Mouse (Mus musculus) megakaryocyte, embryonic 14.5 days (primary cell): Measurements from ENCODE around the gene Mob1a. TPM values are rescaled to one million over a fixed set of nuclear protein-coding genes. Genes with fewer than 3 reads are reported as not detected.

Experiments used
- H3K27me3 ChIP-seq: replicated peaks from 2 replicates; pipeline ENCODE3; 2012; ENCODE audit warnings: inconsistent platforms
- H3K36me3 ChIP-seq: replicated peaks from 2 replicates; pipeline ENCODE3; 2012; ENCODE audit warnings: low read length, inconsistent platforms, mixed read lengths
- H3K4me1 ChIP-seq: 2 replicates; pipeline ENCODE4 v1.6.1; 2012; ENCODE audit warnings: inconsistent platforms
- H3K4me3 ChIP-seq: replicated peaks from 2 replicates; pipeline ENCODE3; 2012; ENCODE audit warnings: moderate library complexity, mild to moderate bottlenecking, inconsistent platforms
- H3K9me3 ChIP-seq: 2 replicates; pipeline ENCODE4 v1.6.1; 2012; ENCODE audit warnings: inconsistent platforms
- FLI1 ChIP-seq: IDR thresholded peaks from 2 replicates; pipeline ENCODE4 v1.6.1; 2012; ENCODE audit warnings: low read length, inconsistent platforms, mixed read lengths
- GATA1 ChIP-seq: IDR thresholded peaks from 3 replicates; pipeline ENCODE4 v1.6.1; 2012; ENCODE audit warnings: mixed read lengths, low read length, inconsistent platforms, borderline replicate concordance
- polyA plus RNA-seq: library from polyadenylated mRNA; stranded (reverse); fragments of >175 nt; gene quantifications from 2 replicates; pipeline ENCODE4 v1.2.3, GENCODE M21; 2012; ENCODE audit warnings: low replicate concordance; ENCODE audit not compliant: insufficient read depth

Gene Mob1a
- polyA plus RNA-seq, result 20.8 and 26.9 TPM in 2 replicates

- TF ChIP-seq FLI1 (no peak), GATA1 (no peak)
- peak within 1 kb of the TSS; percentile 97 for H3K4me3 ChIP-seq
- H3K36me3 ChIP-seq, result peaks cover 30% of the 10 kb centered on the region
- no peaks in the 10 kb centered on the region for H3K9me3 ChIP-seq
- no peaks in the 10 kb centered on the region for H3K27me3 ChIP-seq
- peaks cover 51% of the 10 kb centered on the region for H3K4me1 ChIP-seq
These were observed at the start of gene Mob1a, which contains the start of gene Mthfd2 for GRCm38 (mm10) chr6:83325525-83326393. Gene Mob1a, plus strand, starts transcription at chr6:83326016. Gene Mthfd2, minus strand, starts transcription at chr6:83325908.

GRCm38 (mm10) chr6:83277151-83277550, 48.7 kb upstream of the Mob1a start:
- TF ChIP-seq FLI1, result no peak
- TF ChIP-seq GATA1, result no peak
- Histone ChIP-seq H3K4me1 (peaks cover 36% of the 10 kb centered on the region), H3K4me3 (no peak overlapping the region), H3K27me3 (peaks cover 80% of the 10 kb centered on the region), H3K9me3 (peaks cover 26% of the 10 kb centered on the region), H3K36me3 (no peaks in the 10 kb centered on the region)

DNA sequence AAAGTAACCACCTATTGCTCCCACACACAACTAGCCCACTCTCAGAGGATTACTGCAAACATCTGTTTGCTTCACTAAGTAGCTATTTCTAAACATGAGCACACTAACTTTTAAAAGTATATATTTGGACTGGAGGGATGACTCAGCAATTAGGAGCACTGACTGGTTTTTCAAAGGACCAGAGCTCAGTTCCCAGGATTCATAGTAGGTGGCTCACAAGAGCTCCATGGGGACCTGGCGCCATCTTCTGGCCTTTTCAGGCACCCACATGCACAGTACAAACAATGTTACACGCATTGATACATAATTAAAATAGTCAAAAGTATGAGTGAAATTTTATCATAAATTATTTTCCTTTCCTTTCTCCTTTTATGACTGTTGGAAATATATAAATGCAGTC, 46.9 kb upstream of the Mob1a start:
- no peak for TF ChIP-seq GATA1
- no peak for TF ChIP-seq FLI1
- Histone ChIP-seq H3K36me3 (no peaks in the 10 kb centered on the region), H3K27me3 (peaks cover 75% of the 10 kb centered on the region), H3K9me3 (peaks cover 23% of the 10 kb centered on the region), H3K4me1 (peaks cover 23% of the 10 kb centered on the region), H3K4me3 (no peak overlapping the region)

DNA sequence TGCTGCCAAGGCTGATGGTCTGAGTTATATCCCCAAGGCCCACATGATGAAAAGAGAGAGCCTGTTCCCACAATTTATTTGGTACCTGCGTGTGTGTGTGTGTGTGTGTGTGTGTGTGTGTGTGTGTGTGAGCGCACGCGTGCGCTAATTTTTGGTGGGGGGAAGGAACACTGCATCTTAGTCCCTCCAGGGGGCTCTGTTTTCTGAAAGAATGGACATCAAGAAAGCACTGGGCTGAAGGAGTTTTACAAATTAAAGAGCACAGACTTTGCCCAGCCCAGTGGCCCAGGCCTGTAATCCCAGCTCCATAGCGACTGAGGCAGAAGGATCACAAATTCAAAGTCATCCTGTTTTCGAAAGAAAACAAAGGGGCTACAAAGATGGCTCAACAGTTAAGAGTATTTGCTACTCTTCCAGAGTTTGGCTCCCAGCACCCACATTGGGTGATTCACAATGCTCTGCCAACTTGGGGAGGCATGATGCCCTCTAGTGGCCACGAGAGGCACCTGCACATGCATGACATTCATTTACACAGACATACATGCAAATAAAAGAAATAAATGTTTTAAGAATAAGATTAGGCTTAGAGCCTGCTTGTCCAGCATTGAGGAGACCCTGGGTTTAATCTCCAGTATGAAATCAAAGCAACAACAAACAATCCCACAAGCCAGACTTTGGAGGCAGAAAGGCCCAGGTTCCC, 45.4 kb upstream of the Mob1a start:
- Histone ChIP-seq H3K9me3 (peaks cover 20% of the 10 kb centered on the region), H3K4me1 (peaks cover 16% of the 10 kb centered on the region), H3K36me3 (no peaks in the 10 kb centered on the region), H3K4me3 (no peak overlapping the region), H3K27me3 (peaks cover 72% of the 10 kb centered on the region)
- TF ChIP-seq FLI1, result no peak
- TF ChIP-seq GATA1, result no peak

- Histone ChIP-seq H3K4me1 (peaks cover 12% of the 10 kb centered on the region), H3K27me3 (peaks cover 51% of the 10 kb centered on the region), H3K4me3 (no peak overlapping the region), H3K36me3 (peaks cover 27% of the 10 kb centered on the region), H3K9me3 (no peaks in the 10 kb centered on the region)
- no peak for TF ChIP-seq FLI1
- TF ChIP-seq GATA1, result no peak
These were observed 25.2 kb upstream of the Mob1a start for GRCm38 (mm10) chr6:83300447-83301229.

DNA sequence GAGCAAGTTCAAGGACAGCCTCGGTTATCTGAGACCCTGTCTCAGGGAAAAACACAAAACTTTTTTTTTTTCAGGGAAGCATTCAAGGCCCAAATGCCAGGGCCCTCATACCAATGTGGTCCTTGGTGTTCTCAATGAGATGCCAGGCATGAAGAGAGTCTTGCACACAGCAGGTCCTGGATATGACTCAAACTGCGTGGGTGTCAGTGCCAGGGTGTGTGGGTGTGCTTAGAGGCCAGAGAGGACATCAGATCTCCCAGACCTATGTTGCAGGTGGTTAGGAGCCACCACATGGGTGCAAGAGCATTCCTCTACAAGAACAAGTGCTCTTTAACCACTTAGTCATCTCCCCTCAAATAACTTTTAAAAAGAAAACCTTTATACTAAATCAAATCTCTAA, 24.5 kb upstream of the Mob1a start:
- H3K4me3 ChIP-seq, result no peak overlapping the region
- H3K27me3 ChIP-seq, result peaks cover 46% of the 10 kb centered on the region
- TF ChIP-seq GATA1 (no peak), FLI1 (no peak)
- no peaks in the 10 kb centered on the region for H3K9me3 ChIP-seq
- peaks cover 12% of the 10 kb centered on the region for H3K4me1 ChIP-seq
- H3K36me3 ChIP-seq, result peaks cover 34% of the 10 kb centered on the region

DNA sequence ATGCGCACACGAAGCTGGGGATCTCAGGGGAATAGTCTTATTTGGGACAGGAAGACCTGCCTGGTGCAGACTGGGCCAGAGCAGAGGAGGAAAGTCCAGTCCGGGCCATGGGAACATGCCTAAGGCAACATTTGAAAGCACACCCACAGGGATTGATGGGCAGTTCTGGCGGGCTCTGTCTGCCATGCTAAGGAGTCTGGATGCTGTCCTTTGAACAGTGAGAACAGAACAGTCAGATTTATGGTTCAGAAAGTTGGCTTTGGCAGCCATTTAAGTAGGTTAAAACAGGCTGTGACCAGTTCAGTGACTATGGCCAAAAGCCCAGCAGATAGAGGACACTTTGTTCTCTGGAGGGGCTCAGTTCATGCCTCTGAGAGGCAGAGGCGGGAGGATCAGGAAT, 23.6 kb upstream of the Mob1a start:
- TF ChIP-seq GATA1 (no peak), FLI1 (no peak)
- peaks cover 36% of the 10 kb centered on the region for H3K27me3 ChIP-seq
- peaks cover 12% of the 10 kb centered on the region for H3K4me1 ChIP-seq
- H3K9me3 ChIP-seq, result no peaks in the 10 kb centered on the region
- H3K4me3 ChIP-seq, result no peak overlapping the region
- H3K36me3 ChIP-seq, result peaks cover 43% of the 10 kb centered on the region

- H3K4me3 ChIP-seq, result no peak overlapping the region
- no peaks in the 10 kb centered on the region for H3K9me3 ChIP-seq
- TF ChIP-seq FLI1, result no peak
- no peak for TF ChIP-seq GATA1
- peaks cover 21% of the 10 kb centered on the region for H3K4me1 ChIP-seq
- H3K36me3 ChIP-seq, result peaks cover 93% of the 10 kb centered on the region
- H3K27me3 ChIP-seq, result no peaks in the 10 kb centered on the region
These were observed 16.8 kb upstream of the Mob1a start for GRCm38 (mm10) chr6:83309017-83309416.

GRCm38 (mm10) chr6:83311206-83311605, 14.6 kb upstream of the Mob1a start:
- no peaks in the 10 kb centered on the region for H3K27me3 ChIP-seq
- H3K36me3 ChIP-seq, result peaks cover 77% of the 10 kb centered on the region
- H3K4me1 ChIP-seq, result peaks cover 43% of the 10 kb centered on the region
- no peak overlapping the region for H3K4me3 ChIP-seq
- H3K9me3 ChIP-seq, result no peaks in the 10 kb centered on the region
- no peak for TF ChIP-seq FLI1
- no peak for TF ChIP-seq GATA1
